Mouse (Mus musculus): ENCODE results near the gene Armcx5. TPM values are rescaled to one million over a fixed set of nuclear protein-coding genes. Genes with fewer than 3 reads are reported as not detected.
"Not testable (repeated sequence)": the region's sequence is repeated elsewhere in the genome, so short reads cannot be mapped to it uniquely, and the experiment has no call there.

Armcx5 gene
- polyA plus RNA-seq, 1 experiment from 2014 or later, result 12.6 TPM

DNA sequence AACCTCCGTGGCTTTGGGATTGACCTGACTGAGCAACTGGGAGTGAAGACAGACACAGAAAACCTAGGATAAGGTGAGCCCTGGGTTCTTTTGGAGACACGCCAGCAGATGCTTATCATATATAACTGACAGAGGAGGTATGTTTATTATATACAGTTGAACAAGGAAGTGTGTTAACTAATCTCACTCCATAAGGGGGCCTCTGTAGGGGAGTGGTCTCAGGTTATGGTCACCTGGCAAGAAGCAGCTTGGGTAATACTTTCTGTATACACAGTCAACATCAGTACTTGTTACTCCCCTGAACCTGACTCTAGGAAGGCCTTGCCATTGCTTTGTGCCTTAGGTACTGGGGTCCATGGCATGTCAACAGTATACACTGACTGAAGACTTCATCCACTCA is 26.0 kb downstream of the Armcx5 start:
- Histone ChIP-seq H3K4me3 (no peak overlapping the region), H3K27ac (replicated peaks) (no peak overlapping the region), H3K4me1 (no peaks in the 10 kb centered on the region), H3K4me2 (replicated peaks) (no peak overlapping the region), H3K36me3 (no peaks in the 10 kb centered on the region), H3K9me3 (no peaks in the 10 kb centered on the region), H3K9ac (replicated peaks) (no peak overlapping the region), H3K27me3 (no peaks in the 10 kb centered on the region)
- no peak for ATAC-seq (replicated peaks)
- WGBS, result 79% methylated on average over 2 of the region's 2 CpGs

DNA sequence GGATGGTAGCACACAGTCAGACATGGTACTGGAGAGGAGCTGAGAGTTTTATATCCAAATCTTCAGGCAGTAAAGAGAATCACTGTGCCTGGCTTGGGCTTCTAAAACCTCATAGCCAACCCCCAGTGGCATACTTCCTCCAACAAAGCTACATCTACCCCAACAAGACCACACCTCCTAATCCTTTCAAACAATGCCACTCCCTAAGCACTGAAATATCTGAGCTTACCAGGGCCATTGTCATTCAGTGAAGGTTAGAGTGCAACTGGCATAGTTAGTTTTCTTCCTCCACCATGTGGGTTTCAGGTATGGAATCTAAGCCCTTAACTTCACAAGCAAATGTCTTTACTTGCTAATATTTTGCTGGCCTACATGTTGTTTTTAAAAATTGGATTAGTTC is 49.0 kb downstream of the Armcx5 start:
- Histone ChIP-seq H3K27ac (replicated peaks) (no peak overlapping the region), H3K4me3 (no peak overlapping the region), H3K9ac (replicated peaks) (no peak overlapping the region), H3K36me3 (no peaks in the 10 kb centered on the region), H3K9me3 (no peaks in the 10 kb centered on the region), H3K27me3 (no peaks in the 10 kb centered on the region), H3K4me2 (replicated peaks) (no peak overlapping the region), H3K4me1 (no peaks in the 10 kb centered on the region)
- no peak for ATAC-seq (replicated peaks)

DNA sequence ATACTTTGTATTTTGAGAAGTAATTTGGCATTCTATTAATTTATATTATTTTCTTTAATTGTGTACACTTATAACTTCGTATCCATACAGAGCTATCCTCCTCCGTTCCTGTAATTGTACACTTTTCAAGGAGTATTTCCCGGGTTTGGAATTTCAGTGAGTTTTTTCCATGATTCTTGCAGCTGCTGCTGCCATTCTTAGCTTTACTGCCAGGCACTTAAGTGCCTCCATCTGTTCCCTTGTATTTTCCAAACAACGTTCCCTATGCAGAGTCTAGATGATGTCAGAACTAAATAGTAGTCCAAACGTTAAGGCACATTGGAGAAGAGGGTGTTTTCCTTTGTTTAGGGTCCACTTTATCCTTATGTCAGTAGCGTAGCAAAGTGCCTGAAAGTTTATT is 49.8 kb downstream of the Armcx5 start:
- Histone ChIP-seq H3K9me3 (no peaks in the 10 kb centered on the region), H3K4me2 (replicated peaks) (no peak overlapping the region), H3K4me3 (no peak overlapping the region), H3K36me3 (no peaks in the 10 kb centered on the region), H3K9ac (replicated peaks) (no peak overlapping the region), H3K4me1 (no peaks in the 10 kb centered on the region), H3K27ac (replicated peaks) (peak overlapping the region; percentile 43; the same call in 1 of the 2 replicates), H3K27me3 (no peaks in the 10 kb centered on the region)
- ATAC-seq (replicated peaks), result no peak
- 54% methylated on average over 6 of the region's 6 CpGs for WGBS

DNA sequence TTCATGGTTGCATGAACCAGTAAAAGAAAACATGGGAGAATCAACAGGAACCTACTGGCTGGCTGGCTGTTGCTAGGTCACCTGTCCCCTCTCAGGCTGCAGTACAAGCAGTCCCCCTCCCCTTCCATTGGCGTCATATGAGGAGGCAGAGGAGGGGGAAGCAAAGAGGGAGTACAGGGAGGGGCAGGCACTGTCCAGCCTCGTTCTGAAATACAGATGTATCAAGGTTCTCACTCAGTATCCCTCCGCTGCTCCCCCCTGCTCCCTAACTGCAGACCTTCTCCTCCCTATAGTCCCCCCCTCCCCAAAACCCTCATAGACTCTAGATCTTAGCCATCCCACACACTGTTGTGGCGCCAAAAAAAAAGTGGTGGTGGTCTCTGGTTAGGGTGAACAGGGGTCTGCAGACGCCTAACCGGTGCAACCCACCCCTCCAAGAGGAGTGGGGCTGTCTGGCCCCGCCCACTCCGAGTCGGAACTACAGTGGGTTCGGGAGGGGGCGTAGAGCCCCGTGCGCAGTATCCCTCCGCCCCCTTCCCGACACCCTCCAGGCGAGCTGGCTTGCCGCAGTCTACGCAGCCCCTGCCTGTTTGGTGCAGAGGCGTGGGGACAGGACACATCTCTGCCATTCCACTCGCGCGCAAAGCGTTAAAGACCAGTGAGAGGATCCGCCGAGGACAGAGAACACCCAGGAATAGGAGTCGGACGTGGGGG is 53.2 kb downstream of the Armcx5 start:
- H3K27me3 ChIP-seq, H3K9me3 ChIP-seq, H3K4me1 ChIP-seq, H3K36me3 ChIP-seq: not testable (repeated sequence)
- ATAC-seq (replicated peaks), result peak; percentile 94
- H3K27ac ChIP-seq (replicated peaks), result peak overlapping the region; percentile 72
- H3K9ac ChIP-seq (replicated peaks), result peak overlapping the region; percentile 59
- peak overlapping the region; percentile 50 for H3K4me2 ChIP-seq (replicated peaks)
- WGBS, result 24% methylated on average over 26 of the region's 27 CpGs
- H3K4me3 ChIP-seq, result peak overlapping the region; percentile 59

DNA sequence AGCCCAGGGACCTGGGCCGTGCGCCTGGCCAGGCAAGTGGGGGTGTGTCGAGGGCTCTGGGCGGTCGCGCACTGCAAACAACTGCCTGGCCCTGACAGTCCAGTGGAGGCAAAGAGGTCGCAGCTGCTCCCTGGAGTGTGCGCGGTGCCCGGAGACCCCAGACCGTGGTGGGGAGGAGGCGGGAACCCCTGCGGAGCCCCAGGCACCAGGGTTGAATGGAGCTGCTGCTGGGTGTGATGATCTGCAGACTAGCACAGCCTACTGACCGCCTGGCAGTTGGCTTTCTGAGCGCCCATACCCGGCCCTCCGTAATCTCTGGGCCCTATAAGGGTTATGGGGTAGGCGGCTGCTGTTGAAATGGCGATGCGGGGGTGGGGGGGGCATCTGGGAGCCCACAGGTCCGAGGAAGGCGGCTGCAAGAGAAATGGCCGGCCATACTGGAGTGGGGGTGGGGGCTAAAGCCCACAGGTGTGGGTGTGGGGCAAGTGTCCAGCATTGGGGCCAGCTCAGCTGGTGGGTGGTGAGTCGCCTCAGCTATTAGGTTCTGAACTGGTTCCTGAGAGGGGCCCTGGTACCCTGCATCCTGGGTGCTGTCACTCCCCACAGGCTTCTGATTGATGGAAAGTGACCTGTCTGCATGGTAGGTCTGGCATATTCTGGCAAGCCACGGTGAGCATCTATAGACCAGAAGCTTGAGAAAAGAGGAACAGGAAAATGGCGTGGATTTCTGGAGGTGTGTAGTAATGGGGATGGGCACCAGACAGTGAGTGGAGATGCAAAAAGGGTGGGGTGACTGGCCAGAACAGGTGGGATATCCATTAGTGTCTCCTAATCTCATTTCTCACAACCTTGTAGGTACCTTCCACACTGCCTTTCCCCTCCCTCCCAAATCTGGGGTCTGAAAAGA is 54.0 kb downstream of the Armcx5 start:
- peak overlapping the region; percentile 59 for H3K9ac ChIP-seq (replicated peaks)
- H3K4me3 ChIP-seq, result peak overlapping the region; percentile 59
- not testable (repeated sequence) for H3K4me1 ChIP-seq, H3K9me3 ChIP-seq, H3K36me3 ChIP-seq, H3K27me3 ChIP-seq
- 29% methylated on average over 26 of the region's 26 CpGs for WGBS
- H3K4me2 ChIP-seq (replicated peaks), result peak overlapping the region; percentile 50
- H3K27ac ChIP-seq (replicated peaks), result peak overlapping the region; percentile 72
- ATAC-seq (replicated peaks), result peak; percentile 66

MicroRNAs encoded within 50 kb of the gene (microRNA counts, 519-probe panel; counts per million panel counts)
- not detected for microRNA mmu-miR-1970

Small RNAs within 50 kb of the gene (microRNA-seq; reads per million reads assigned to microRNA genes)
- gene Mir1970, result not detected
- gene Mir7646, result not detected

Other genes starting within 250 kb of the Armcx5 start
- gene AV320801, start 248.1 kb upstream of the Armcx5 start, polyA plus RNA-seq (2015; fragmentation: Nextera tagmentation; extraction: Ambion mirVana), result not detected in 2 replicates
- not detected in 2 replicates for gene Nxf7, start 144.0 kb upstream of the Armcx5 start, polyA plus RNA-seq (2015; fragmentation: Nextera tagmentation; extraction: Ambion mirVana)
- gene Prame, start 115.0 kb upstream of the Armcx5 start, polyA plus RNA-seq (2015; fragmentation: Nextera tagmentation; extraction: Ambion mirVana), result not detected in 2 replicates
- not detected in 2 replicates for gene Tcp11x2, start 48.9 kb upstream of the Armcx5 start, polyA plus RNA-seq (2015; fragmentation: Nextera tagmentation; extraction: Ambion mirVana)
- gene Tmsb15a, start 17.5 kb upstream of the Armcx5 start, polyA plus RNA-seq (2015; fragmentation: Nextera tagmentation; extraction: Ambion mirVana), result not detected in 2 replicates
- gene Gprasp1, start within 50 bp of the Armcx5 start, polyA plus RNA-seq (2015; fragmentation: Nextera tagmentation; extraction: Ambion mirVana), result 123 and 133 TPM in 2 replicates
- gene Bhlhb9, start 54.9 kb downstream of the Armcx5 start, polyA plus RNA-seq (2015; fragmentation: Nextera tagmentation; extraction: Ambion mirVana), result 94.1 and 104 TPM in 2 replicates
- gene Gprasp2, start 96.3 kb downstream of the Armcx5 start, polyA plus RNA-seq (2015; fragmentation: Nextera tagmentation; extraction: Ambion mirVana), result 100 and 121 TPM in 2 replicates

Measured in forebrain, embryonic 15.5 days (tissue).